Mouse (Mus musculus) skeletal muscle tissue, adult 2 months (tissue): Measurements from ENCODE around the gene Ggt1.

Experiments used
- DNase-seq: peaks from one replicate; pipeline ENCODE4 v3.0.0-alpha.2; 2012; ENCODE audit warnings: low read depth, low spot score

Ggt1 gene

DNA sequence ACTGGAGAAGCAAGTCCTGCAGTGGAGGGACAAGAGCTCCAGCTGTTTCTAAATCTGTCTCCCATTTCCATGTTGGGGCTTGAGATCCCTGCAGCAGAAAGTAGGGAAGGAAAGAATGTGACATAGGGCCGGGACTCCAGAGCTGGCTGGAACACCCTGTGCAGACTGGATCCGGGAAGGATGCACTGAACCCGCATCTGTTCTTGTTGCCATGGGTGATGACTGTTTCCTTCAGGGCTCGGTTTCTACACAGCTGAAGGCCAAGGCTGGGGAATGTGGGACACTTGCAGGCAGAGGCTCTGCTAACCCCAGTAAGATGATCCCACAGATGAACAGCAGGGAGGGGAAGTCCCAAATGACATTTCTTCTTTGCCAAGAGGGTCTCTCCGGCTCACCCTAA is 71.2 kb downstream of the Ggt1 start:
- peak; percentile 88 for DNase-seq

DNA sequence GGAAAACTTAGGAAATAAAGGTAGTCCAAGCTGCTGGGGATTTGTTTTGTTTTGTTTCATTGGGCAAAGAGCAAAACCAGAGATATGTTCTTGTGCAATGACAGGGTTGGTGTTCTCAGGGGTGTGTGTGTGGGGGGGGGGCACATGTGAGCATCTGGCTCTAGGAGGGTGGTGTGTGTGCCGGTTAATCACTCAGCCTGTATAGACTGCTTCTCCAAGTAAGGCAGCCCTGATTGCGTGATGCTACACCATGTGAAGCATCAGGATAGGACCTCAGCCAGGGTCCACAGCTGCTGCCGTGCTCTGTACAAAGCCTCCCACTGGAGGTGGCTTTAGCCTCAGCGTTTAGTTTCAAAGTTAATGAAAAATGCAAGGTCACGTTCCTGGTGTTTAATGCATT is 71.6 kb downstream of the Ggt1 start:
- DNase-seq = peak; percentile 62

DNA sequence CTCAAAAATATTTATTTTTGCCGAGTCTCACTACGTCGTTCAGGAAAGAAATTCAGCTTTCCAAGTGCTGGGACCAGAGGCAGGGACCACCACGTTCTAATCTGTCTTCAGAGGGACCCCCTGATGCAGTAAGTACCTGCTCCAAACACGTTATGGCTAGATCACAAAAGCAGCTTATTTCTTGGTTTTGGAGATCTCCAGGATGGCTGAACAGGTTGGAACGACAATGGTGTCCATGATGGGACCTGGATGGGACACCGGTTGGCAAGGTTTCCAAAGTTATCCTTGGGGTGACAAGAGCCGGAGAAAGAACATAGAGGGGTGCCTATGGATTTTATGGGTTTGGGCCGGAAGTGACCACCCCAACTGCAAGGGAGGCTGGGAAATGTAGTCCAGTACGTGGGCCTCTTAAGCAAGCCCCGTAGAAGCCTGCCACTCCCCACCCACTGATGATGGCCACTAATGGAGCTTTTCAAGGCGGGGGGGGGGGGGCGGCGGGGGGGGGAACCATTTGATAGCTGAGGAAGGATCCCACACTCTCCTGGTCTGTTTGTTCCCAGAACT is 72.3 kb downstream of the Ggt1 start:
- no peak for DNase-seq

DNA sequence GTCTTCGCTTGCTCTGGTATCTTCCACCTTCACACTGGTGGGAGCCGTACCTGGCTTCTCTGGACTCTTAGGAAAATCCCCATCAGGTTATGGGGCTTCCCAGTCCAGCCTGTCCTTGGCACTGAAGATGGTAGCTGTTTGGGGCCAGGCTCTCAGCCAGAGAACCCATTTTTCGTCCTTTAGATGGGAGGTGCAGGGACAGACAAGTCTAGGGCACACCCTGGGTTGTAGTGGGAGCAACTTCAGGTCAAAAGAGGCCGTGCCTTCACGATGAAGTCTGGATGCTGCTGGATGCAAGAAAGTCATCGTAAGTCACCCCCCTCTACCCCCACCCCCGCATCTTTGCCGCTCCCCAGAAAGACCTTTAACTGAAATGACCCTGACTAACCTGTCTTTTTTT is 73.2 kb downstream of the Ggt1 start:
- DNase-seq = no peak

DNA sequence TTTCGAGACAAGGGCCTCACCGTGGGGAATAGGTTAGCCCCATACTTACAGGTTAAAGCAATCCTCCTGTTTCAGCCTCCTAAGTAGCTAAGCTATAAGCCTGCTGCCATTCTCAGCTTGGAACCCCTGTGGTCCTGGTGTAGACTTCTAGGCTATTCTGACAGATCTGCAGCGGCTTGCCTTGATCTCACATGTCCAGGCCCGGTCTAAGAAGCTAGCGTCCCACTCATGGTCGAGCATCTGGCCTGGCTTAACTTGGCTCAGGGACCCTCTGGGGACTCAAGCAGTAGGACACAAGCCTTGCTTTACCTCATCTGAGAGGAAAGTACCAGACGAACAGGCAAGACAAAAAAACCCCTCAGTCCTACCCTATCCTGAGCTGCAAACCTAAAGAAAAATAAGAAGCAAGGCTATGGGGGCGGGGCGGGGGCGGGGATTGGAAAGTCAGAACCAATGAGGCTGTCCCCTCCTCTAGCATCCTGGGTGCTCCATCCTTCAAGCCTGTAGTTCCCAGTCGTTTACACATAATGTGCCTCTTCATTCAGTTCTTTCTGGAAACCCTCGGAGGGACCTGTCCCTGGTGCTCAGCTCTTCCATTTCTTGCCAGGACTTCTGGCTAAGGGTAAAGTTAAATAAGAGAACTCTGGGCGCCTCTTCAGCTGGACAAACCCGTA is 73.8 kb downstream of the Ggt1 start:
- no peak for DNase-seq

DNA sequence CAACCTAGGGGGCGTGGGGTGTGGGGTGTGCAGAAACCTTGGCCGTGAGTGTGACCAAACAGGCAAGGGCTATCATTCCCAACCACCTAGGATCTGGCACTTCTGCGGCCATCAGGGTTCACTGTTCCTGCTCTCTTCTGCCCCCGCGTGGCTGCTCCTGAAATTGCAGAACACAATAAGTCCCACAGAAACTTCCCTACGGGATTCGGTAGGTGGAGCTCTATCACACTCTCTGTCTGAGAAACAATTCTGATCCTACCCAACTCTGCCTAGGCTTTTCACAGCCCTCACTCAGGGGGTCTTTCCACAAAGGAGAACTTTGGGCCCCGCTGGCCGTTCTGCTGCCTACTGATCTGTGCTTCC is 74.3 kb downstream of the Ggt1 start:
- DNase-seq = peak; percentile 79
